Mouse (Mus musculus) bone marrow macrophage, adult 2 months (primary cell): ENCODE data around the gene Ndufs7.

Source experiments
- CTCF ChIP-seq: IDR thresholded peaks from 2 replicates; pipeline ENCODE4 v1.5.1; 2012; ENCODE audit warnings: low read depth, mild to moderate bottlenecking, low read length, moderate library complexity
- POLR2A ChIP-seq: IDR thresholded peaks from 2 replicates; pipeline ENCODE4 v1.6.1; 2012; ENCODE audit warnings: mild to moderate bottlenecking, low read depth, low read length, borderline replicate concordance

GRCm38 (mm10) chr10:80295618-80296425, 46.9 kb downstream of the Ndufs7 start, which contains the start of gene Apc2:
- peak; percentile 61 for TF ChIP-seq CTCF
- no peak for TF ChIP-seq POLR2A
